Mouse (Mus musculus): ENCODE data around the gene Gm20937.
"Not testable (repeated sequence)": the region's sequence is repeated elsewhere in the genome, so short reads cannot be mapped to it uniquely, and the experiment has no call there.

Gm20937 gene

DNA sequence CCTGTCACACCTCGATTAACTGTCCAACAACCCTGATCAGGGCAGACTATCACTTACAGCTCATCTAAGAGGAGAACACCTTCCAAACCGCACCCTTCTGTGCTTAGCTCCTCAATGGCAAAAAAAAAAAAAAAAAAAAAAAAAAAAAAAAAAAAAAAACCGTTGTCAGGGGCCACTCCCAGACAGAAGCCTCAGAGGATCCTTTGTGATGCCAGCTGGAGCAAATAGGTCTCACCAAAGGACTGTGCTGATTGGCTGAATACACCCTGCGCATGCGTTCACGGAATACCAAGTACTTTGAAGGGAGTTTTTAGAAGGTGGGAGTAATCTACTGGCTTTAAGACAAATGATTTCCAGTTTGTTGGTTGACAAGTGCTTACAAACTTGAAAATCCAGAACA, at the start of gene Gm20937:
Gm20937 (minus strand) TSS at position 101 of the 400 bp plus-strand sequence.
- DNase-seq (ENCODE audit: low spot score in 2 of 2), result not testable (repeated sequence)
